Mouse (Mus musculus) 3134 (cell line): ENCODE results near the gene Spcs3.

ENCODE experiments used
- DNase-seq: peaks from one replicate; pipeline ENCODE4 v3.0.0-alpha.2; 2011; ENCODE audit warnings: low spot score; ENCODE audit not compliant: insufficient read length; ENCODE audit errors: extremely low read depth

The Spcs3 gene

GRCm38 (mm10) chr8:54509221-54509721 lies 20.5 kb downstream of the Spcs3 start:
- no peak for DNase-seq

- DNase-seq, result no peak
Measured at GRCm38 (mm10) chr8:54508814-54509213, 21.0 kb downstream of the Spcs3 start.

- DNase-seq, result no peak
Measured at GRCm38 (mm10) chr8:54508096-54508456, 21.7 kb downstream of the Spcs3 start.

GRCm38 (mm10) chr8:54507428-54508095 lies 22.2 kb downstream of the Spcs3 start:
- DNase-seq, result no peak

- DNase-seq, result no peak
Measured at GRCm38 (mm10) chr8:54505060-54505459, 24.7 kb downstream of the Spcs3 start.

GRCm38 (mm10) chr8:54503104-54503503 lies 26.7 kb downstream of the Spcs3 start:
- no peak for DNase-seq

GRCm38 (mm10) chr8:54493915-54494314 lies 35.9 kb downstream of the Spcs3 start:
- no peak for DNase-seq

- DNase-seq, result no peak
Measured at GRCm38 (mm10) chr8:54493110-54493509, 36.7 kb downstream of the Spcs3 start.

- DNase-seq, result no peak
Measured at GRCm38 (mm10) chr8:54491934-54492333, 37.9 kb downstream of the Spcs3 start.

GRCm38 (mm10) chr8:54491057-54491690 lies 38.6 kb downstream of the Spcs3 start:
- DNase-seq, result no peak

- no peak for DNase-seq
Measured at GRCm38 (mm10) chr8:54488437-54488836, 41.4 kb downstream of the Spcs3 start.

GRCm38 (mm10) chr8:54486555-54487273 lies 43.1 kb downstream of the Spcs3 start:
- DNase-seq, result no peak
